Mouse (Mus musculus): Measurements from ENCODE around the gene Ccdc28b.

- no peak for TF ChIP-seq MYOG (IDR thresholded peaks at IDR 0.05; ENCODE audit: control insufficient read depth in 1 of 3, insufficient read depth in 1 of 3, insufficient read length in 2 of 3, low read depth in 2 of 3)
- TF ChIP-seq E2F4 (IDR thresholded peaks at IDR 0.05; ENCODE audit: insufficient read depth): no peak
- no peak for TF ChIP-seq MAX (IDR thresholded peaks at IDR 0.05; ENCODE audit: low read depth)
- TF ChIP-seq POLR2AphosphoS2 (IDR thresholded peaks at IDR 0.05; ENCODE audit: insufficient read length, low read depth): peak; percentile 10
Measured at GRCm38 (mm10) chr4:129617121-129617641, 6.6 kb downstream of the Ccdc28b start.

Measured in myocyte (in vitro differentiated cells).